Mouse (Mus musculus): Measurements from ENCODE around the gene Oit1. TPM values are rescaled to one million over a fixed set of nuclear protein-coding genes. Genes with fewer than 3 reads are reported as not detected.

The Oit1 gene
- total RNA-seq, 2 experiments from 2014 or later = not detected

DNA sequence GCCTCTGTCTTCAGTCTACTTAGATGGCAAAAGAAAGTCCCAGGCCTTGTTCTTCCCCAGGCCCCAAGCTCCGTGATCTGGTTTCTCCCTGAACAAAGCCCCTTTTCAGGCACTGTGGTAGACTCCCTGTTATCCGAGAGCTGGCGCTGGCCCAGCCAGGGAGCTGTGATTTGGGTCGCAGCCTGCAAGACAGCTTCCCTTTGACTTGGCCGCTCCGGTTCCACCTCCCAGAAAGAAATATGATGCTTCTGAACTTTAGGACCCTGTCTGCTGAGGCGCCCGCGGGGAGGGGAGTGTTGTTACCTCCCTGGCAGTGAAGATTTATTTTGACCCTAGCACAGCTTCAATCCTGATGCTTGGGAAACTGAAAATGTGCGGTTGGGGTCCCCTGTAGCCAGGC lies 42.6 kb downstream of the Oit1 start:
- DNase-seq = no peak

- no peak for DNase-seq
These were observed 44.0 kb downstream of the Oit1 start for GRCm38 (mm10) chr14:8334511-8334910.

DNA sequence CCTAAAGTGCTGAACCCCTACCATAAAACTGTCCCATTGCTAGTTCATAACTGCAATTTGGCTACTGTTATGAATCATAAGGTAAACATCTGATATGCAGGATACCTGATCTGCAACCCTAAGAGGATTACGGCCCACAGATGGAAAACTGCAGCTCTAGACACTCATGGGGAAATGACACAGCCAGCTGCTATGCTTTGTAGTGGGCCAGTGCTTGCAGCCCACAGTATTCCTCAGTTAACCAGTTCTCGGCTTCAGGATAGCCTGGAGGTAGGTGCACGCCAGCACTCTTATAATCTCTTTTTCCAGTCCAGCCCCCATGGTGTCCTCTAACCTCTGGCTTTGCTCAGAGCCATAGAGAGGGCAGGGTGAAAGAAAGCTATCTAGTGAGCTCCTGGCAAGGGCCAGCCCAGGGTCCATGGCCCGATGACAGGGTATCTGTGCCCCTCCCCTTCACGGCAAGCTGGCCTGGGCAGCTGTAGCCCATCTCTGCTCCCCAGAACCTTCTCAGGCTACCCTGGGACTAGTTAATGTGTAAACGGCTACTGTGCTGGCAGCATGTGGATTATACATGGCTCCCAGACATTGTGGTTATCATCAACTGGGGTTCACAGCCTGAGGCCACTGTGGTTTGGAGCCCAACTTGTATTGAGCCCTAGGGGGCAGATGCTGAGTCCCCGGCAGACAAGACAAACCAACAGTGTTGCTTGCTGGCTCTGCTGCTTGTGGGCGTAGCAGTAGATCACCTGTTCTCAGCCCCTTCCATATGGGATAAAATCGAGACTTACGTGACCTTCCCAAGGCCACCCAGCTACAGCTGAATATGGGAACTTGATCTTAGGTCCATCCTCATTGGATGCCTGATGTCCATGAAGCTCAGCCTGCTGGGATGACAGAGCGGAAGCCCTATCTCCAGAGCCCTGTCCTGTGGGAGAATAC lies 46.0 kb downstream of the Oit1 start:
- no peak for DNase-seq

GRCm38 (mm10) chr14:8331307-8331905 lies 47.1 kb downstream of the Oit1 start:
- peak; percentile 65 for DNase-seq

GRCm38 (mm10) chr14:8330390-8330789 lies 48.2 kb downstream of the Oit1 start:
- no peak for DNase-seq

- DNase-seq = no peak
These were observed 49.0 kb downstream of the Oit1 start for GRCm38 (mm10) chr14:8329552-8329951.

DNA sequence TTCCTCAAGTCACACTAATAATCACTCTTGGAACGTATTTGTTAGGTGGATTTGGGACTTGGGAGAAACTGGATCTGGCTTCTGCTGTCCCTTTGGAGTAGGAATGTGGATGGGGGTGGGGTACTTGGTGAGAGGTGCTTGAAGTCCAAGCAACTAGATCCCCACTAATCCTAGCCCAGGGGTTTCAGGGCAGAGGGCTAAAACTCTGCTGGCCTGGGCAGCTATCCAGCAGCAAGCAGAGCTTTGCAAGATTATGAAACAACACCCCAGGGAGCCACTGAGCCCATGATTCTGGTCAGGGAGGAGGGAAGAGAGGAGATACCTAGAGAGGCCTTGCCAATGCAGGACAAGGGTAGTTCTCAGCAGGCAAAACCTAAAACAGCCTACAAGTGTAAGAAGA lies 51.2 kb downstream of the Oit1 start:
- peak; percentile 69 for DNase-seq

DNA sequence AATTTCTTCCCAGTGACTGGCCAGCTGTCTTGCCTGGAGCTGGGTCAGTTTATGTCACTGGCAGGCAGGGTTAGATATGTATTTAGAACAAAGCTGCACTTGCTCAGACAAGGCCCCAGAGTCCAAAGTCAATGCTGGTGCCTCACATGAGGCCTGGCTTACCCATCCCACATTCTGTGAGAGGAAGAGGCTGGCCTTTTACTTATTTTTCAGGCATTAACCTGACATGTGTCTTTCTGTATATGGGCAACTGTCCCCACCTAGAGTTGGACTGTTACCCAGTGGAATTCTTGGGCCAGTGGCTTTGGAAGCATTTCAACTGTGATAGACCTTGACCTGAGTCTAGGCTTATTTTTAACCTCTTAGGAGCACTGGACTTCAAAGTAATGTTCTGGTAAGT lies 51.6 kb downstream of the Oit1 start:
- peak; percentile 37 for DNase-seq

DNA sequence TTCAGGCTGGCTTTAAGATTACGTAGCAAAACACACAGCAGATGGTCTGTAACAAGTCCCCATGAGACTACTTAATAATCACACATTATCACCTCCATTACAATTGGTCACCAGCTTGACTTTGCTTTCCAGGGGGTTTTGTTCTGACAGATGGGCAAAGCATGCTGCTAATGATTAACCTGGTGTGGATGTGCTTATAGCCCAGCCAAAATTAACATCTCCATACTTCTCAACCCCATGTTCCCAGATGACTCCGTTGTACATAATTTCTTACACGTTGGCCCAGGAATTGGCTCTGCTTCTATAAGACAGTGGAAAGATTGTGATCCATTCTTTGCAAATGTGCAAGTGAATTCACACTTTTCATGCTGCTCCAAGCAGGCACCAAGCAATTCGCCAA lies 52.8 kb downstream of the Oit1 start:
- DNase-seq = no peak

GRCm38 (mm10) chr14:8320528-8320927 lies 58.0 kb downstream of the Oit1 start:
- no peak for DNase-seq

- DNase-seq = no peak
These were observed 61.1 kb downstream of the Oit1 start, which contains the start of gene Fam107a for GRCm38 (mm10) chr14:8317194-8318097. TSS of gene Fam107a (minus strand) at chr14:8318023.

DNA sequence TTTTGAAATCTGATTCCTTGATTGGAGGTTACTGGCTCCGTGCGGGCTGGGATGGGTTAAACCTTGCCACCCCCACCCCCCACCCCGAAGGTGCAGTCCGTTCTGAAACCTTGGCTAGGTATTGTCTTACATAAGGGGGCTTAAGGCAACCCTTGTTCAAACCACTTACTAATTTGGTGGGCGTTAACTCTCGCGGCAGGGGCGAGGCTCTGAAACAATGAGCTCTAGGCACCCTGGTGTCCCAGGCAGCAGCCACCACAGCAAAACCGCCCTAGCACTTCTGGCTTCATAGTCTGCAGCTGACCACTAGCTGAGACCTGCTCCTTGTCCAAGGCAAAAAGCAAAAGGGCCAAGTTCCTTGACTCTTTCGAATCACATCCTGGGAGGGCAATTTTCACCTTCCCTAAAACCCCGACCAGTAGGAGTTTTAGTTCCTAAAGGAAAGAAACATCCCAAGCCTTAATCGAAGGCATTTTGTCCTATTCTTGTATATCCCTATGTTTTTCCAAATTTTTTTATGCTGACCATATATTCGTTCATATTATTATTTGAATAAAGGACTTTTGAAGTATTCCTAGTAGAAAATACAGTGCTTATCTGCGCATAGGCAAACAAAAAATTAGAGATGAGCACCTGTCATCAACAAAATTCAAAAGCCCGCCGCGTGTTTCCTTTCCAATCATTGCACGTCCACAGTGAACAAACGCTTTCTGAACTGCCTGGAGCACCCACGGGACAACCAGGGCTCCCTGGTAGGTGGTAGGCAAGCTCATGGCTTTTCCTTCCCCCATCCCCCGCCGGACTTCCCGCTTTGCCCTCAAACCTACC lies 62.0 kb downstream of the Oit1 start:
- DNase-seq = no peak

DNA sequence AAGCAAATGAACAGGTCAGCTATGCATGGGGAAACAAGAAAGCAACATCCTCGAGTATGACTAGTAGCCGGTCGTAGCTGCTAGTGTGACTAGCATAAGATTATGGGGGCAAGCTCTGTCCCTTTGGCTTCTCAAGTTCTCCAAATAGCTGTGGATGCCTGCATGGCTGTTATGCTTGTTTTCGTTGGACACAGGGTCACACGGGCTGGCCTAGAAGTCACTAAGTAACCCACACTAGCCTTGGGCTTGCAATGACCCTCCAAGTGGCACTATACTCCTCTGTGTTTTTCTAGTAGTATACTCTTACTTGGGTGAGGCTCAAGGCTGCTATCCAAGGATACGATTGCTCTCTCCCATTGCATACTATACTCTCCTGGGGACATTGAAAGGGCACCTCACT lies 63.4 kb downstream of the Oit1 start:
- DNase-seq = no peak

GRCm38 (mm10) chr14:8314536-8314935 lies 64.0 kb downstream of the Oit1 start:
- peak; percentile 43 for DNase-seq

DNA sequence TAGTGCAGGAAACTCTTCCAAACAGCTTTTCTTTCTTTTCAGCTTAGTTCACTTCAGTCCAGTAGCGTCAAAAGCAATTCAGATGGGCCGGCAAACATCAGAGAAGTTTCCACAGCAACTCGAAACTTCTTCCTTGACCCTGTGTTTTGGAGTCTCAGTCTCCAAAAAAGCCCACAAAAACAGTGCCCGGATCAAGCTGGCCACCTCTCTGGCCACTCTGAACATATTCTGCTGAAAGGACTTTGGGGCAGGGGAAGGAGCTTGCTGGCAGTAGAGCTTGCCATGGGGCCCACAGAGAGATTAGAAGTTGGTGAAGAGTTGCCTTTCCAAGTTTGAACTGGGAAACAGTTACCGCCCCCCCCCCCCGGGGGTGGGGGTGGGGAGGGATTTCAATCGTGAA lies 64.7 kb downstream of the Oit1 start:
- DNase-seq = no peak

- no peak for DNase-seq
These were observed 68.9 kb downstream of the Oit1 start for GRCm38 (mm10) chr14:8309621-8310141.

GRCm38 (mm10) chr14:8308650-8309049 lies 69.9 kb downstream of the Oit1 start:
- no peak for DNase-seq

DNA sequence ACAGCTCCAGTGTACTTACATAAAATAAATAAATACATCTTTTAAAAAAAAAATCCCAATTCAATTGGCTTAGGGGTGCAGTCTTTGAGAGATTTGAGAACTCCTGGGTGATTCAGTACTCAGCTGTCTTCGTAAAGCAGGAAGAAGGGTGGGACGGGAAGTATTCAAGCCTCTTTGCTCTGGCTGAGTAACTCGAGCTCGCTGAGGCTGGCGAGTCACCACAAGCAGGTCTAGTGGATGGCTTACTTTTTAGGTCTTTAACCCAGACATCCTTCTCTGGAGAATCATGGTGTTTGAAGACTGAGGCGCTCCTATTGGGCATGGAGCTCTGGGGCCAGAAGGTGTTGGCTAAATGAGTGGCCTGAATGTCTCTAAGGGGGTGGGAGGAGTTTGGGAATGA lies 71.7 kb downstream of the Oit1 start:
- no peak for DNase-seq

GRCm38 (mm10) chr14:8305014-8305413 lies 73.5 kb downstream of the Oit1 start:
- no peak for DNase-seq

GRCm38 (mm10) chr14:8304082-8304481 lies 74.5 kb downstream of the Oit1 start:
- DNase-seq = no peak

DNA sequence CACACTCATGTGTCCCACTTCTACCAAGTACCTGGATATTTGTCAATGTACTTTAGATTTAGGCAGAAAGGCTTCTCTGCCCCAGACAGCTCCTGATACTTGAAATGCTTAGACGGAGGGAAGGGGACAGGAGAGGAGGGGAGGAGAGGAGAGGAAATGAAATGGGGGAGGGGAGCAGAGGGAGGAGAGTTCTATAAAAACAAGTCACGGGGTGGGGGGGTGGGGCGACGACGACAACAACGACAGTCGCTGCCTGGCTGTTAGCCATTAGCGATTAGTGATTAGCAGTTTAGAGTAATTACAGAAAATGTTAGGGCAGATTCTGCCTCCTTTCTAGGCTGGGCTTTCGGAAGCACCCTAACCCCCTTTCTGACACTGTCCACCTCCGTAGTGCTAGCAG lies 75.9 kb downstream of the Oit1 start:
- DNase-seq = no peak

All from adrenal gland, postnatal 10 days (tissue).